Mouse (Mus musculus) bone marrow macrophage, adult 2 months (primary cell): Measurements from ENCODE around the gene Col23a1. TPM values are rescaled to one million over a fixed set of nuclear protein-coding genes. Genes with fewer than 3 reads are reported as not detected.
A peak's percentile ranks its signal among the peaks of the same experiment; 100 is the strongest.

Experiments used
- H3K27ac ChIP-seq: 2 replicates; pipeline ENCODE4 v1.5.1; 2012; ENCODE audit warnings: low read depth, low read length; ENCODE audit not compliant: insufficient read depth
- H3K4me1 ChIP-seq: 2 replicates; pipeline ENCODE4 v1.6.1; 2012; ENCODE audit warnings: low read length; ENCODE audit not compliant: control insufficient read depth, insufficient read depth
- H3K4me3 ChIP-seq: 2 replicates; pipeline ENCODE4 v1.5.1; 2012; ENCODE audit warnings: mild to moderate bottlenecking, low read length, moderate library complexity; ENCODE audit not compliant: insufficient read depth
- CTCF ChIP-seq: IDR thresholded peaks from 2 replicates; pipeline ENCODE4 v1.5.1; 2012; ENCODE audit warnings: low read depth, mild to moderate bottlenecking, low read length, moderate library complexity
- POLR2A ChIP-seq: IDR thresholded peaks from 2 replicates; pipeline ENCODE4 v1.6.1; 2012; ENCODE audit warnings: mild to moderate bottlenecking, low read depth, low read length, borderline replicate concordance
- polyA plus RNA-seq: library from polyadenylated mRNA; stranded (reverse); fragments of >200 nt; gene quantifications from 2 replicates; pipeline ENCODE4 v1.2.4, GENCODE M21; 2012; ENCODE audit not compliant: missing spikeins, insufficient read depth, insufficient read length

Col23a1 gene
- polyA plus RNA-seq, 1 experiment, result 0.13 TPM

GRCm38 (mm10) chr11:51563276-51563675 lies 273.6 kb downstream of the Col23a1 start:
- H3K4me3 ChIP-seq, result no peak overlapping the region
- peaks cover 4% of the 10 kb centered on the region for H3K4me1 ChIP-seq
- TF ChIP-seq POLR2A (no peak), CTCF (no peak)
- H3K27ac ChIP-seq, result no peak overlapping the region

GRCm38 (mm10) chr11:51565062-51565461 lies 275.3 kb downstream of the Col23a1 start:
- no peak overlapping the region for H3K4me3 ChIP-seq
- H3K4me1 ChIP-seq, result peaks cover 4% of the 10 kb centered on the region
- TF ChIP-seq POLR2A, result no peak
- no peak for TF ChIP-seq CTCF
- H3K27ac ChIP-seq, result no peak overlapping the region

GRCm38 (mm10) chr11:51565951-51566350 lies 276.2 kb downstream of the Col23a1 start:
- Histone ChIP-seq H3K4me1 (peaks cover 4% of the 10 kb centered on the region), H3K4me3 (no peak overlapping the region), H3K27ac (no peak overlapping the region)
- TF ChIP-seq CTCF (0 out of 2 replicates have a peak, but pooled peaks have one; percentile 14), POLR2A (no peak)

GRCm38 (mm10) chr11:51568801-51569200 lies 279.1 kb downstream of the Col23a1 start:
- no peak overlapping the region for H3K27ac ChIP-seq
- H3K4me1 ChIP-seq, result peaks cover 4% of the 10 kb centered on the region
- TF ChIP-seq CTCF, result no peak
- no peak for TF ChIP-seq POLR2A
- no peak overlapping the region for H3K4me3 ChIP-seq

- no peak overlapping the region for H3K27ac ChIP-seq
- H3K4me3 ChIP-seq, result no peak overlapping the region
- TF ChIP-seq POLR2A (no peak), CTCF (no peak)
- H3K4me1 ChIP-seq, result peaks cover 17% of the 10 kb centered on the region
These were observed 286.7 kb downstream of the Col23a1 start for GRCm38 (mm10) chr11:51576454-51576853.

- Histone ChIP-seq H3K4me1 (peaks cover 26% of the 10 kb centered on the region), H3K4me3 (no peak overlapping the region), H3K27ac (no peak overlapping the region)
- TF ChIP-seq CTCF (no peak), POLR2A (no peak)
These were observed 287.9 kb downstream of the Col23a1 start for GRCm38 (mm10) chr11:51577587-51577986.

GRCm38 (mm10) chr11:51579024-51579423 lies 289.3 kb downstream of the Col23a1 start:
- TF ChIP-seq CTCF, result no peak
- TF ChIP-seq POLR2A, result no peak
- no peak overlapping the region for H3K4me3 ChIP-seq
- no peak overlapping the region for H3K27ac ChIP-seq
- peaks cover 29% of the 10 kb centered on the region for H3K4me1 ChIP-seq

GRCm38 (mm10) chr11:51582713-51583112 lies 293.0 kb downstream of the Col23a1 start:
- Histone ChIP-seq H3K27ac (no peak overlapping the region), H3K4me3 (no peak overlapping the region), H3K4me1 (peaks cover 29% of the 10 kb centered on the region)
- no peak for TF ChIP-seq POLR2A
- TF ChIP-seq CTCF, result peak; percentile 65

- H3K4me3 ChIP-seq, result peak overlapping the region; percentile 80
- peak overlapping the region; percentile 80 for H3K27ac ChIP-seq
- TF ChIP-seq POLR2A, result no peak
- 0 out of 2 replicates have a peak, but pooled peaks have one; percentile 6 for TF ChIP-seq CTCF
- H3K4me1 ChIP-seq, result peaks cover 29% of the 10 kb centered on the region
These were observed 294.3 kb downstream of the Col23a1 start for GRCm38 (mm10) chr11:51584057-51584430.

- H3K4me3 ChIP-seq, result peak within 1 kb of the TSS; percentile 80
- peak; percentile 88 for TF ChIP-seq POLR2A
- TF ChIP-seq CTCF, result no peak
- H3K4me1 ChIP-seq, result peaks cover 29% of the 10 kb centered on the region
- peak within 1 kb of the TSS; percentile 80 for H3K27ac ChIP-seq
These were observed 294.9 kb downstream of the Col23a1 start, which contains the start of gene Phykpl for GRCm38 (mm10) chr11:51584431-51585248. Gene Phykpl, plus strand, starts transcription at chr11:51584757.
